Mouse (Mus musculus): ENCODE measurements at regions not wholly inside any gene's neighbourhood (a gene's known extent, or its start where the extent isn't known, plus 50 kb on each side); places are given as distances from the start of the nearest gene placed in this dataset.

DNA sequence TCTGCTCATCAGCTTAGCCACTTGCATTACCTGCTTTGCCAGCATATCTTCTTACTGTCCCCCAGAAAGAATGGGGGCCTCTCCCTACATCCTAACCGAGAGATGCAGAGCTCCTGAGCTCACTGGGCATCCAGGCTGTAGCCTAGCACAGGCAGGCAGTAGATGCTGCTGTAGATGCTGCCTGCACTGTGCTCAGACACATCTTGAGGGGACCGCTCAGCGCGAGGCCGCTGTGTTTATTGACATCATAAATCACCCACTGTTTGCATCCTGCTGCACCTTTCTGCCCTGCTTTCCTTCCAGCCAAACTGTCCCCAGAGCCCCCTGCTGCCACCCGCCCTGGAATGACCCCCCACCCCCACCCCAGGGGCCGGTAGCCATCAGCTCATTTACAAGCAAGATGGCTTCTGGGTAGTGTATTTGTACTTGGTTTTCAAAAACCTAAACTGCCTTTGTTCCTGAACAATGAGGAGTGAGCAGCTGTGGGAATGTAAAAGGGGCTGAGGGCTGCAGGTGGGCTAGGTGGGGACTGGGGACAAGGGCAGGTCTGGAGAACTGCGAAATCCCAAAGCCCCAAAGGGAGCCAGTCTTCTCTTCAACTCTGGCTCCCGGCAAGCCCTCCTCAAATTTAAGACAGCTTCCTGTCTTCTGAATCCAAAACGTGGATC is 233.2 kb downstream of the Bcor start:
- WGBS: 64% methylated on average over 10 of the region's 10 CpGs
- TF ChIP-seq POLR2A (IDR thresholded peaks at IDR 0.05; ENCODE audit: low read depth, low read length): no peak
- no peak for TF ChIP-seq CTCF (IDR thresholded peaks at IDR 0.05; ENCODE audit: extremely low read depth, insufficient read length, insufficient replicate concordance, low read depth, low read length)
- Histone ChIP-seq H3K4me3 (ENCODE audit: low read depth, low read length) (no peak overlapping the region), H3K4me1 (ENCODE audit: control insufficient read depth, insufficient read depth, insufficient read length, low read length) (peaks cover 4% of the 10 kb centered on the region; the same call in 1 of the 2 replicates), H3K27me3 (ENCODE audit: control insufficient read depth, insufficient read depth, low read length) (no peaks in the 10 kb centered on the region), H3K27ac (ENCODE audit: insufficient read depth, low read depth, low read length) (no peak overlapping the region), H3K36me3 (ENCODE audit: control insufficient read depth, insufficient read depth, low read length) (no peaks in the 10 kb centered on the region)

DNA sequence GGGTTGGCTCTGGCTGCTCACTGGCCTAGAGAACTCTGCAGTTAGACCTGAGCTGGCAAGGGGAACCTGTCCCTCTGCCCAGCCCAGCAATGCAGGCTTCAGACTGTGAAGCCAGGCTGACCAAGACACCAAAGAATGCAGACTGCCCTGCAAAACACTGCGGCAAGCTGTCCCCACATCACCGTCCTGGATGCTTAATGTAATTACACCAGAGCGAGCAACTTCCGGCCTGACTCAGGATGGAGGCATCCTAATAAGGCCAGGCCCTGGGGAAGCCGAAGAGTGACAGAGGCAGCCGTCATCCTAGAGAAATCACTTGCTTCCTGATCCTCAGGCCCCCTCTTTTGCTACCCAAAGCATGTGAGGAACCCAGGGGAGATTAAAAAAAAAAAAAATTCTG is 230.7 kb downstream of the Bcor start:
- no peaks in the 10 kb centered on the region for H3K27me3 ChIP-seq (ENCODE audit: control insufficient read depth, insufficient read depth, low read length)
- H3K27ac ChIP-seq (ENCODE audit: insufficient read depth, low read depth, low read length): no peak overlapping the region
- H3K4me1 ChIP-seq (ENCODE audit: control insufficient read depth, insufficient read depth, insufficient read length, low read length): peaks cover 4% of the 10 kb centered on the region; the same call in 1 of the 2 replicates
- WGBS: 82% methylated on average over 6 of the region's 6 CpGs
- H3K4me3 ChIP-seq (ENCODE audit: low read depth, low read length): no peak overlapping the region
- TF ChIP-seq POLR2A (IDR thresholded peaks at IDR 0.05; ENCODE audit: low read depth, low read length): no peak
- no peak for TF ChIP-seq CTCF (IDR thresholded peaks at IDR 0.05; ENCODE audit: extremely low read depth, insufficient read length, insufficient replicate concordance, low read depth, low read length)
- no peaks in the 10 kb centered on the region for H3K36me3 ChIP-seq (ENCODE audit: control insufficient read depth, insufficient read depth, low read length)

DNA sequence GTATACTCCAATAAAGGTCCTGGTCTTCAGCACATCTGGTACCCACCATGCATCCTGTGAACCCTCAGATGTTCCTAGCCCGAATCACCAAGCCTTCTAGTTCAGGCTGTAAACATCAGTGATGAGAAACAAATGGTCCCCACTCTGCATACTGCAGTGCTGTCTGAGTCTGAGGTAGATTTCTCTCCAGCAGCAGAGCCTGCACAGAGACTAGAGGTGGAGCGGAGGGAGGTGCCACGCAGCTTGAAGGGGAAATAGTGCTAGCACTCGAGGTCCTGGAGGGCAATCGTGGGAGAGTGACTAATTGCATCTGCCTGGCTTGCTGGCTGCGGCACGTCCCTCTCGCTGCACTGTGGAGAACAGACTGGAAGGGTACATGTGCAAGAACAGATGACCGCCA is 228.7 kb downstream of the Bcor start:
- TF ChIP-seq POLR2A (IDR thresholded peaks at IDR 0.05; ENCODE audit: low read depth, low read length) (no peak), CTCF (IDR thresholded peaks at IDR 0.05; ENCODE audit: extremely low read depth, insufficient read length, insufficient replicate concordance, low read depth, low read length) (no peak)
- Histone ChIP-seq H3K36me3 (ENCODE audit: control insufficient read depth, insufficient read depth, low read length) (no peaks in the 10 kb centered on the region), H3K27ac (ENCODE audit: insufficient read depth, low read depth, low read length) (no peak overlapping the region), H3K4me3 (ENCODE audit: low read depth, low read length) (no peak overlapping the region), H3K27me3 (ENCODE audit: control insufficient read depth, insufficient read depth, low read length) (no peaks in the 10 kb centered on the region), H3K4me1 (ENCODE audit: control insufficient read depth, insufficient read depth, insufficient read length, low read length) (no peaks in the 10 kb centered on the region)
- 53% methylated on average over 9 of the region's 9 CpGs for WGBS

DNA sequence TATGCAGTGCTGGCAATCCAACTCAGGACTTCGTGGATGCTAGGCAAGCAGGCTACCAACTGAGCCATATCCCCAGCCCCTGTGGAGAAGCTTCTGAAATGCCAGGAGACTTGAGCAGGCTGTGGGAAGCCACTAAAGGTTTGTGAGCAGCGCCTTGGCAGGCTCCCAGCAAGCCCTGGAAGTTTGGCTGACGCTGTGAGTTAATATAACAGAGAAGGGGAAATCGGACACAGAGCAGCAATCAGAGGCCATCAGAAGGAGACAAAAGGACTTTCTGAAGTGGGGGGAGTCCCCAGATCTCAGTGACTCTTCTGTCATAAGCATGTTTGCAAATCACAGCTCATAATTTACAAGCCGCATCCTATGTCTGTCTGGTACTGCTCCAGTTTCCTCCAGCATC is 224.8 kb downstream of the Bcor start:
- 65% methylated on average over 5 of the region's 5 CpGs for WGBS
- Histone ChIP-seq H3K27me3 (ENCODE audit: control insufficient read depth, insufficient read depth, low read length) (no peaks in the 10 kb centered on the region), H3K4me3 (ENCODE audit: low read depth, low read length) (no peak overlapping the region), H3K4me1 (ENCODE audit: control insufficient read depth, insufficient read depth, insufficient read length, low read length) (no peaks in the 10 kb centered on the region), H3K27ac (ENCODE audit: insufficient read depth, low read depth, low read length) (no peak overlapping the region), H3K36me3 (ENCODE audit: control insufficient read depth, insufficient read depth, low read length) (no peaks in the 10 kb centered on the region)
- no peak for TF ChIP-seq POLR2A (IDR thresholded peaks at IDR 0.05; ENCODE audit: low read depth, low read length)
- no peak for TF ChIP-seq CTCF (IDR thresholded peaks at IDR 0.05; ENCODE audit: extremely low read depth, insufficient read length, insufficient replicate concordance, low read depth, low read length)

DNA sequence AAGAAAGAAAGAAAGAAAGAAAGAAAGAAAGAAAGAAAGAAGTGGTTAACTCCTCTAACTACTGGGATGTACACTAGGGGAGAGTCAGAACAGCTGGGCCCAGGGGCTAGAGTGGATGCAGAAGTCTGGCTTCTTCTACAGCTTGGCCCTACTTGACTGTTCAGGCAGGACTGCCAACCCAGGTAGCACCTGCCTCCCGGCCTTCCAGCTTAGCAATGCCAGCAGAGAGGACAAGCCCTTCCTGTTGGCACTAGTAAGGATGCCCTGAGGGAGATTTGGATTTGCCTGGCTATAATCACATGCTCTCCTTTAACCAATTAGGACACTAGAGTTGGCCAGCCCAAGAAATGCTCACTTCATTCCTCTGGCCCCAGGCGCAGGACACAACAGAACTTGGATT is 219.9 kb downstream of the Bcor start:
- Histone ChIP-seq H3K4me1 (ENCODE audit: control insufficient read depth, insufficient read depth, insufficient read length, low read length) (no peaks in the 10 kb centered on the region; the same call in 1 of the 2 replicates), H3K36me3 (ENCODE audit: control insufficient read depth, insufficient read depth, low read length) (no peaks in the 10 kb centered on the region), H3K27me3 (ENCODE audit: control insufficient read depth, insufficient read depth, low read length) (no peaks in the 10 kb centered on the region), H3K4me3 (ENCODE audit: low read depth, low read length) (no peak overlapping the region), H3K27ac (ENCODE audit: insufficient read depth, low read depth, low read length) (no peak overlapping the region)
- WGBS: 64% methylated on average over 2 of the region's 2 CpGs
- no peak for TF ChIP-seq POLR2A (IDR thresholded peaks at IDR 0.05; ENCODE audit: low read depth, low read length)
- no peak for TF ChIP-seq CTCF (IDR thresholded peaks at IDR 0.05; ENCODE audit: extremely low read depth, insufficient read length, insufficient replicate concordance, low read depth, low read length)

DNA sequence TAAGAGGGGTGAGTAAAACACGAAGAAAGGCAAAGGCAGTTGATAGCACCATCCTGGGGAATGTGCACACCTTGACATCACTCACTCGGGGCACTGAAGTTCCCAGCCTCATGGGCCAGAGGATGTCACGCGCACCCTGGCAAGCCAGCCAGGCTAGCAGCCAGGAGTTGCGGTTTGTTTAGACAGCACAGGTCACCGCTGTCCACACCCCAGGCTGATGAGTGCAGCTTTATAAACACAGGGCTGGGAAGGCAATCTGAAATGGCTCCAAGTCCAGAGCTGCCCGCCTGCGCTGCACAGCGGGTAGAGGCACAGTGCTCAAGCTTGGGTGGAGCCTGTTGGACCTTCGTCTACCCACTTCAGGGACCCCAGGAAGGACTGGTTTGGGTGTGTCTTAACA is 216.8 kb downstream of the Bcor start:
- 33% methylated on average over 10 of the region's 10 CpGs for WGBS
- Histone ChIP-seq H3K4me1 (ENCODE audit: control insufficient read depth, insufficient read depth, insufficient read length, low read length) (no peaks in the 10 kb centered on the region; the same call in 1 of the 2 replicates), H3K4me3 (ENCODE audit: low read depth, low read length) (no peak overlapping the region), H3K27me3 (ENCODE audit: control insufficient read depth, insufficient read depth, low read length) (no peaks in the 10 kb centered on the region), H3K36me3 (ENCODE audit: control insufficient read depth, insufficient read depth, low read length) (no peaks in the 10 kb centered on the region), H3K27ac (ENCODE audit: insufficient read depth, low read depth, low read length) (no peak overlapping the region)
- TF ChIP-seq POLR2A (IDR thresholded peaks at IDR 0.05; ENCODE audit: low read depth, low read length) (no peak), CTCF (IDR thresholded peaks at IDR 0.05; ENCODE audit: extremely low read depth, insufficient read length, insufficient replicate concordance, low read depth, low read length) (no peak)

DNA sequence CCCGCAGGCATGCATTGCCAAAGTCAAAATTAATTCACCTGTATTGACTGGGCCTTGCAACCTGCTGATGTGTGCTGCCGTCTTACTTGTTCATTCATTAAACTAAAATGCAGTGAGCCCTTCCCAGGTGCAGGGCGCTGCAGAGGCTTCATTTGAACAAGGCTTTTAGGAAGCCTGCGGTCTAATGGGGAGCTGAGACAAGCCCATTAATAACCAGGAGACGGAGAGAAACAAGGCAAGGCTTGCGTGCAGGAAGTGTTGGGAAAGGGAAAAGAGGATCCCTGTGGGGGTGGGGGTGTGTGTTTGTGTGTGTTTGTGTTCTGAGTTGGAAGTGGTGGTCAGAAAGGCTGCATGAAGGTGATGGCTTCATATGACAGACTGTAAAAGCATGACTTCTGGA is 215.6 kb downstream of the Bcor start:
- Histone ChIP-seq H3K4me3 (ENCODE audit: low read depth, low read length) (no peak overlapping the region), H3K27ac (ENCODE audit: insufficient read depth, low read depth, low read length) (no peak overlapping the region), H3K27me3 (ENCODE audit: control insufficient read depth, insufficient read depth, low read length) (no peaks in the 10 kb centered on the region), H3K4me1 (ENCODE audit: control insufficient read depth, insufficient read depth, insufficient read length, low read length) (no peaks in the 10 kb centered on the region; the same call in 1 of the 2 replicates), H3K36me3 (ENCODE audit: control insufficient read depth, insufficient read depth, low read length) (no peaks in the 10 kb centered on the region)
- no peak for TF ChIP-seq POLR2A (IDR thresholded peaks at IDR 0.05; ENCODE audit: low read depth, low read length)
- TF ChIP-seq CTCF (IDR thresholded peaks at IDR 0.05; ENCODE audit: extremely low read depth, insufficient read length, insufficient replicate concordance, low read depth, low read length): no peak
- WGBS: 71% methylated on average over 6 of the region's 6 CpGs
